Mouse (Mus musculus) liver, embryonic 16.5 days (tissue): ENCODE measurements around the gene Serpina3f. TPM values are rescaled to one million over a fixed set of nuclear protein-coding genes. Genes with fewer than 3 reads are reported as not detected.
"Not testable (repeated sequence)": the region's sequence is repeated elsewhere in the genome, so short reads cannot be mapped to it uniquely, and the experiment has no call there.

Experiments used
- ATAC-seq: fragments of 200-750 bp; cut with Nextera tagmentation; 2 replicates; pipeline ENCODE4 v1.8.0; 2017; ENCODE audit warnings: low read depth, mild to moderate bottlenecking, moderate number of reproducible peaks, moderate library complexity
- H3K27ac ChIP-seq: fragments of 300-500 bp; sonication (generic); 2 replicates; pipeline ENCODE4 v1.5.1; 2014; ENCODE audit warnings: mild to moderate bottlenecking, low read length
- H3K27me3 ChIP-seq: fragments of 300-500 bp; sonication (generic); 2 replicates; pipeline ENCODE4 v1.6.1; 2014; ENCODE audit warnings: low read depth, low read length, mixed read lengths; ENCODE audit not compliant: control insufficient read depth, insufficient read depth
- H3K36me3 ChIP-seq: fragments of 300-500 bp; sonication (generic); 2 replicates; pipeline ENCODE4 v1.6.1; 2014; ENCODE audit warnings: mild to moderate bottlenecking; ENCODE audit not compliant: control insufficient read depth, insufficient read depth
- H3K4me1 ChIP-seq: fragments of 300-500 bp; sonication (generic); 2 replicates; pipeline ENCODE4 v1.6.1; 2014; ENCODE audit warnings: low read depth, low read length, mixed read lengths; ENCODE audit not compliant: control insufficient read depth
- H3K4me2 ChIP-seq: fragments of 300-500 bp; sonication (generic); 2 replicates; pipeline ENCODE4 v1.6.1; 2014; ENCODE audit warnings: low read depth, low read length, mixed read lengths
- H3K4me3 ChIP-seq: fragments of 300-500 bp; sonication (generic); 2 replicates; pipeline ENCODE4 v1.5.1; 2014; ENCODE audit warnings: low read depth, mild to moderate bottlenecking, low read length
- H3K9ac ChIP-seq: fragments of 300-500 bp; sonication (generic); 2 replicates; pipeline ENCODE4 v1.6.1; 2014; ENCODE audit warnings: low read depth, low read length
- H3K9me3 ChIP-seq: fragments of 300-500 bp; sonication (generic); replicated peaks from 2 replicates; pipeline ENCODE4 v1.6.1; 2016; ENCODE audit warnings: low read length; ENCODE audit not compliant: control insufficient read depth
- WGBS: fragments of 180-500 bp; shearing (Covaris S2); extraction: QIAGEN DNeasy Blood & Tissue Kit; methylation state at CpG from one replicate; pipeline ENCODE4 v1.1.7; 2014; ENCODE audit not compliant: insufficient replicate concordance; 5-methylcytosine and 5-hydroxymethylcytosine counted together
- polyA plus RNA-seq: library from polyadenylated mRNA; unstranded; fragments of >200 nt; fragmentation: Nextera tagmentation; extraction: Ambion mirVana; gene quantifications from 2 replicates; pipeline ENCODE4 v1.2.1, GENCODE M21; 2015

Gene Serpina3f
- polyA plus RNA-seq, 1 experiment from 2014 or later: 0.27 TPM

GRCm38 (mm10) chr12:104209802-104210201 lies 4.5 kb upstream of the Serpina3f start:
- no peak overlapping the region for H3K27ac ChIP-seq
- no peak for ATAC-seq
- H3K4me3 ChIP-seq: no peak overlapping the region
- H3K9me3 ChIP-seq: no peaks in the 10 kb centered on the region
- 67% methylated on average over 2 of the region's 2 CpGs for WGBS
- H3K9ac ChIP-seq: no peak overlapping the region
- H3K4me2 ChIP-seq: no peak overlapping the region
- no peaks in the 10 kb centered on the region for H3K4me1 ChIP-seq
- H3K36me3 ChIP-seq: no peaks in the 10 kb centered on the region
- no peaks in the 10 kb centered on the region for H3K27me3 ChIP-seq

DNA sequence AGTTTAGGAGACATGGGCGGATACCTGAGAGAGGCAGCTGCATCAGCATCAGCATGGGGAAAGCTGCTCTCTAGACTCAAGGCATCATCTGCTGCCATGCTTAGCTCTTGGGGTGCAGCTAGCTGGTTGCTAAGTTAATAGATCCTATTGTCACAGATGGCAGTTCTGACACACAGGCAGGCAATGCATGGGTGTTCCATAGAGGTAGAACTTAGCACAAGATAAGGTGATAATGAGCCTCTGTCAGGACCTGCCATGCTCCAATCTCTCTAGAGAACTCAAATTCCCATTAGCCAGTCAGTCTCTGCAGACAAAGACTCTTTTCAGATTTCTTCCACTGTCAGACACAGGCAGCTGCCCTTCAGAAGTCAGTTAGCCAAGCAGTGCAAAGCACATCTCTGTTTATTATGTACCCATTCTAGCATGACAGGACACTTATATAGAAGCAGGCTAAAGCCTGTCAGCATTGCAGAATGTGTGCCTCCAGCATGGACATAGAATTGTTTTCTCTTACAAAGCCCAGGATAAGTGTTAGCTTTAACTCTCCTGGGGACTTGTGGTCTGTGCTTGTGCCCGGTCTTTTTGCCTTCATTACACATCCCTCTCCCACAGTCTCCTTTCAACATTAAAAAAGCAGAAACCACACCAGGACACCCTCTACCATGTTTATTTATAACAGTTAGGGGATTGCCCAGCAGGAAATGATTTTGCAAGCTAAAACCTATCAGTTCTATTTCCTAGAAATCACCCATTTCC lies 477 bp upstream of the Serpina3f start:
- Histone ChIP-seq H3K36me3 (no peaks in the 10 kb centered on the region), H3K4me2 (no peak overlapping the region), H3K4me3 (no peak overlapping the region), H3K9me3 (no peaks in the 10 kb centered on the region), H3K4me1 (no peaks in the 10 kb centered on the region), H3K9ac (no peak overlapping the region), H3K27ac (no peak overlapping the region), H3K27me3 (no peaks in the 10 kb centered on the region)
- no peak for ATAC-seq
- 36% methylated on average over 2 of the region's 2 CpGs for WGBS

DNA sequence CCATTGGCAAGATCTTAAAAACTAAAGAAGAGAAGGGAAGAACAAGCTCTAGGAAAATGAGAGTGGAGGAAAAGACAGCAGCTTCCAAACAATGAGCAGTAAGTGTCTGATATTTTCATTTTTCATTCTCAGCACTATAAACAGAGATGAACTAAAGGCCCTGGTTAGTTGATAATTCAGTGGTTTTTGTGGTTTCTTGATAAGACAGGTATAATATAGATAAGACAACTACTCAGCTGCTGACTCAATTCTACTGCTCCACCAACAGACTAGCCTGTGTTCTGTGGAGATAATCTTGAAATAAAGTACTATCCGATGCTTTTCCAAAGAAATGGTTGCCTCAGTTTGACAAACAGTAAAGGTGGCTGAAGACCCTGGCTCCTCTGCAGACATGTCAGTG lies 905 bp downstream of the Serpina3f start:
- H3K9ac ChIP-seq: no peak overlapping the region
- no peaks in the 10 kb centered on the region for H3K9me3 ChIP-seq
- H3K27ac ChIP-seq: no peak overlapping the region
- no peak for ATAC-seq
- no peaks in the 10 kb centered on the region for H3K36me3 ChIP-seq
- no peaks in the 10 kb centered on the region for H3K27me3 ChIP-seq
- WGBS: 26% methylated on average over 1 of the region's 1 CpGs
- no peak overlapping the region for H3K4me3 ChIP-seq
- H3K4me2 ChIP-seq: no peak overlapping the region
- no peaks in the 10 kb centered on the region for H3K4me1 ChIP-seq

GRCm38 (mm10) chr12:104221616-104222015 lies 7.3 kb downstream of the Serpina3f start:
- Histone ChIP-seq H3K4me3 (no peak overlapping the region), H3K9me3 (no peaks in the 10 kb centered on the region), H3K27me3 (no peaks in the 10 kb centered on the region), H3K27ac (no peak overlapping the region), H3K4me1 (no peaks in the 10 kb centered on the region), H3K9ac (no peak overlapping the region), H3K36me3 (no peaks in the 10 kb centered on the region), H3K4me2 (no peak overlapping the region)
- ATAC-seq: no peak
- 69% methylated on average over 1 of the region's 1 CpGs for WGBS

DNA sequence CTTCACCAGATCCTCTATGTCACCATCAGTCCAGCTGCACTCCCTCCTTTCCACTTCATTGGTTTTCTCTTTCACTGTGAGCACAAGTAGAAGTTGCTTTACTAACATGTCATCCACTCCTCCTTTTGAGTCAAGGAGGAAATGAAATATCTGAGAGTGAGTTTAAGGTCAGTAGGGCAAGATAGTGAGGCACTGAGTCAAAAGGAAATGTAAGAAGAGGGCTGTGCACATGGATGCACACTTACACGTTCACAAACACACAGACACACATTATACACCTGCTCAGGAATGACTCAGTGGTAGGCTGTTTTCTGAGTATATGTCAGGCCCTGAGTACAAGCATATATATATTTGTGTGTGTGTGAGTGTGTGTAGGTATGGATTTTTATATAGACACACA lies 9.3 kb downstream of the Serpina3f start:
- no peaks in the 10 kb centered on the region for H3K9me3 ChIP-seq
- H3K4me2 ChIP-seq: no peak overlapping the region
- no peak overlapping the region for H3K9ac ChIP-seq
- H3K4me1 ChIP-seq: no peaks in the 10 kb centered on the region
- H3K4me3 ChIP-seq: no peak overlapping the region
- no peak overlapping the region for H3K27ac ChIP-seq
- H3K27me3 ChIP-seq: no peaks in the 10 kb centered on the region
- no peak for ATAC-seq
- WGBS: 22% methylated on average over 1 of the region's 1 CpGs
- H3K36me3 ChIP-seq: no peaks in the 10 kb centered on the region

- Histone ChIP-seq H3K4me3 (no peak overlapping the region), H3K4me1 (no peaks in the 10 kb centered on the region), H3K27me3 (no peaks in the 10 kb centered on the region), H3K4me2 (no peak overlapping the region), H3K27ac (no peak overlapping the region), H3K9ac (no peak overlapping the region), H3K36me3 (no peaks in the 10 kb centered on the region), H3K9me3 (no peaks in the 10 kb centered on the region)
- WGBS: 32% methylated on average over 7 of the region's 7 CpGs
- ATAC-seq: no peak
Measured at GRCm38 (mm10) chr12:104224598-104225300, 10.4 kb downstream of the Serpina3f start.

GRCm38 (mm10) chr12:104230762-104231161 lies 16.4 kb downstream of the Serpina3f start:
- ATAC-seq: no peak
- WGBS: 29% methylated on average over 2 of the region's 2 CpGs
- no peaks in the 10 kb centered on the region for H3K36me3 ChIP-seq
- no peaks in the 10 kb centered on the region for H3K9me3 ChIP-seq
- no peak overlapping the region for H3K9ac ChIP-seq
- no peak overlapping the region for H3K4me3 ChIP-seq
- no peak overlapping the region for H3K4me2 ChIP-seq
- H3K27ac ChIP-seq: no peak overlapping the region
- no peaks in the 10 kb centered on the region for H3K27me3 ChIP-seq
- no peaks in the 10 kb centered on the region for H3K4me1 ChIP-seq

DNA sequence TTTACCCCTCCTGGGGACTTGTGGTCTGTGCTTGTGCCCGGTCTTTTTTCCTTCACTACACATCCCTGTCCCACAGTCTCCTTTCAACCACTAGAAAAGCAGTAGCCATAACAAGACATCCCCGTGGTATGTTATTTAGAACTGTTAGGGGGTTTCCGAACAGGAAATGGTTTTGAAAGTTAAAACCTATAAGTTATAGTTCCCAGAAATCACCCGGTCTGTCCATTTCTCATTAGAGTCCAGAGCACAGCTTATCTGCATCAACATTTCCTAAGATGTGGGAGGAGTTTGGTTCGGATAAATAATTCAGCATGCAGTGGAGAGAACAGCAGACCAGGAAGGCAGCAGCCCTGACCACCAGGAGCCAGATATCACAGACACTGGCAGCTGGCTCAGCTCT lies 21.6 kb downstream of the Serpina3f start, which contains the start of gene Serpina3g:
TSS of gene Serpina3g (plus strand) at position 331 of the 400 bp plus-strand sequence.
- no peak within 1 kb of the TSS for H3K4me3 ChIP-seq
- H3K4me1 ChIP-seq: no peaks in the 10 kb centered on the region
- WGBS: 17% methylated on average over 5 of the region's 5 CpGs
- ATAC-seq: no peak
- no peaks in the 10 kb centered on the region for H3K27me3 ChIP-seq
- H3K9ac ChIP-seq: no peak within 1 kb of the TSS
- H3K4me2 ChIP-seq: no peak within 1 kb of the TSS
- no peaks in the 10 kb centered on the region for H3K36me3 ChIP-seq
- no peak within 1 kb of the TSS for H3K27ac ChIP-seq
- no peaks in the 10 kb centered on the region for H3K9me3 ChIP-seq

GRCm38 (mm10) chr12:104238048-104238447 lies 23.7 kb downstream of the Serpina3f start:
- not testable (repeated sequence) for H3K4me3 ChIP-seq, H3K27me3 ChIP-seq, H3K27ac ChIP-seq, H3K9me3 ChIP-seq, H3K4me2 ChIP-seq, ATAC-seq, H3K36me3 ChIP-seq, H3K9ac ChIP-seq, H3K4me1 ChIP-seq
- WGBS: 47% methylated on average over 1 of the region's 1 CpGs
